Mouse (Mus musculus) embryonic facial prominence, embryonic 11.5 days (tissue): Measurements from ENCODE around the gene Pitx3. TPM values are rescaled to one million over a fixed set of nuclear protein-coding genes. Genes with fewer than 3 reads are reported as not detected.

ENCODE experiments used
- ATAC-seq: fragments of 200-750 bp; cut with Nextera tagmentation; replicated peaks from 2 replicates; pipeline ENCODE4 v1.8.0; 2017; ENCODE audit warnings: low read depth; ENCODE audit not compliant: insufficient number of reproducible peaks, low FRiP score, low TSS enrichment
- DNase-seq: peaks from one replicate; pipeline ENCODE4 v3.0.0-alpha.2; 2015; ENCODE audit warnings: low spot score
- H3K27ac ChIP-seq: fragments of 300-500 bp; sonication (generic); replicated peaks from 2 replicates; pipeline ENCODE4 v1.5.1; 2014; ENCODE audit warnings: mild to moderate bottlenecking, low read depth, low read length, control low read depth
- H3K27me3 ChIP-seq: fragments of 300-500 bp; sonication (generic); 2 replicates; pipeline ENCODE4 v1.6.1; 2014; ENCODE audit warnings: mild to moderate bottlenecking, low read length, moderate library complexity, mixed read lengths; ENCODE audit not compliant: control insufficient read depth, insufficient read depth
- H3K36me3 ChIP-seq: fragments of 300-500 bp; sonication (generic); replicated peaks from 2 replicates; pipeline ENCODE4 v1.6.1; 2014; ENCODE audit warnings: low read depth, mild to moderate bottlenecking, low read length, moderate library complexity, mixed read lengths; ENCODE audit not compliant: control insufficient read depth, insufficient read depth
- H3K4me1 ChIP-seq: fragments of 300-500 bp; sonication (generic); 2 replicates; pipeline ENCODE4 v1.6.1; 2014; ENCODE audit warnings: low read length, mixed read lengths; ENCODE audit not compliant: control insufficient read depth, insufficient read depth
- H3K4me2 ChIP-seq: fragments of 300-500 bp; sonication (generic); 2 replicates; pipeline ENCODE4 v1.6.1; 2014; ENCODE audit warnings: low read depth, mild to moderate bottlenecking, control low read depth, low read length, moderate library complexity
- H3K4me3 ChIP-seq: fragments of 300-500 bp; sonication (generic); 2 replicates; pipeline ENCODE4 v1.5.1; 2014; ENCODE audit warnings: low read depth, low read length, control low read depth
- H3K9ac ChIP-seq: fragments of 300-500 bp; sonication (generic); replicated peaks from 2 replicates; pipeline ENCODE4 v1.6.1; 2014; ENCODE audit warnings: mild to moderate bottlenecking, control low read depth, low read length
- H3K9me3 ChIP-seq: fragments of 300-500 bp; sonication (generic); replicated peaks from 2 replicates; pipeline ENCODE4 v1.6.1; 2016; ENCODE audit warnings: mild to moderate bottlenecking, low read length, inconsistent platforms, mixed read lengths; ENCODE audit not compliant: control insufficient read depth
- WGBS: fragments of 180-500 bp; shearing (Covaris S2); extraction: QIAGEN DNeasy Blood & Tissue Kit; methylation state at CpG from one replicate; pipeline ENCODE4 v1.1.7; 2014; 5-methylcytosine and 5-hydroxymethylcytosine counted together
- polyA plus RNA-seq: library from polyadenylated mRNA; unstranded; fragments of >200 nt; fragmentation: Nextera tagmentation; extraction: Ambion mirVana; gene quantifications from 2 replicates; pipeline ENCODE4 v1.2.1, GENCODE M21; 2014

The Pitx3 gene
- polyA plus RNA-seq, 1 experiment from 2014 or later = 1.7 TPM

DNA sequence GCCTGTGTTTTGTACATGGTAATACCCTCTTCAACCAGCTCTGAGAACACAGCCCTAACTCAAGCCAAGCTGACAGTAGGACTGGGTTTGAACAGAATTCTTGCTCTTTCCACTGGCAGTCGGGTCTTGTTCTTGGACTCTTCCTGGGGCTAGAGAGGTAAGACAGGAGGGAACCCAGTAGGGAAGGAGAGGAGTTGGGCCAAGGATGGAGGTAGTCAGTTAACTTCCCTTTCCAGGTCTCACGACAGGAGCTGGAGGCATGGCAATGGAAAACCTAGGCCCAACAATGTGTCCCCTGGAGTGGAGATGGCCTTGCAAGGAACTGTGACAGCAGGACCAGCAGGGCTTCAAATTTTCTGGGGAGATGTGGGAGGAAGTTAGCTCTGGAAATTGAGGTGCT is 7.8 kb downstream of the Pitx3 start:
- Histone ChIP-seq H3K4me2 (no peak overlapping the region), H3K9ac (peak overlapping the region; percentile 28; the same call in 1 of the 2 replicates), H3K27ac (no peak overlapping the region), H3K9me3 (no peaks in the 10 kb centered on the region), H3K4me1 (peaks cover 15% of the 10 kb centered on the region), H3K36me3 (no peaks in the 10 kb centered on the region), H3K4me3 (no peak overlapping the region), H3K27me3 (peaks cover 40% of the 10 kb centered on the region)
- no peak for ATAC-seq
- WGBS = 52% methylated on average over 2 of the region's 2 CpGs
- no peak for DNase-seq

DNA sequence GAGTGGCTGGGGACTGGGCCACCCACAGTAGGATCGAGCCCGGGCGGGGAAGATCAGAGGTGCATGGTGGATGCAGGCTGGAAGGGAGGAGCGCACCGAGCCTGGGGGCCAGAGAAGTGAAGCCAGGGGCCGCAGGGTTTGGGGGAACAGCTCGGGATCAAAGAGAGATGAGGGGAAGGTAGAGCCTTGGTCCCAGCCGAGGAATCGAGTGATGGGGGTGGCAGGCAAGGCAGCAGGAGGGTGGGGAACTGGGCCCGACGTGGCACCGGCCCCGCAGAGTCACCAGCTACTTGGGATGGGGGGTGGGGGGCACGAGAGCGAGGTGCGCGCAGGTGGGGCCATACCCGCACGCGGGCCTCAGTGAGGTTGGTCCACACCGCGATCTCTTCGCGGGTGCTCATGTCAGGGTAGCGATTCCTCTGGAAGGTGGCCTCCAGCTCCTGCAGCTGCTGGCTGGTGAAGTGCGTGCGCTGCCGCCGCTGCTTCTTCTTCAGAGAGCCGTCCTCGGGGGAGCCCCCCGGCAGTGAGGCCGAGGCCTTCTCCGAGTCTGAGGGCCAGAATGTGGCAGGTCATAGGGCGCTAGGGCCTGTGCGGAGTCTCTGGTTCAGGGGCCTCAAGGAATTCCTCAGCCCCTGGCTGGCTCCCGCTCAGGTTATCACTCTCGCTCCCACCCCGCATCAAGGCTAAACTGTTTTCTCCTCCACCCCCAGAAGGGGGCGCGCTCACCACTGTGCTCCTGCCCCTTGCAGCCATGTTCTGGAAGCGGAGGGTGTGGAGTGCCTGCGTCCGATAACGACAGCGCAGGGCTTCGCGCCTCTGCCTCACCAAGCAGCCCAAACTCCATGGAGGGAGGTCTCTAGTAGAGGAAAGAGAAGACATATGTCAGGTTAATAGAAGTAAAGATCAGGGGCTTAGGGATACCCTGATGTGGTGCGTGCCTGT is 11.2 kb downstream of the Pitx3 start:
- Histone ChIP-seq H3K4me1 (peaks cover 15% of the 10 kb centered on the region), H3K27me3 (peaks cover 54% of the 10 kb centered on the region), H3K27ac (no peak overlapping the region), H3K9me3 (no peaks in the 10 kb centered on the region), H3K4me2 (peak overlapping the region; percentile 99), H3K4me3 (peak overlapping the region; percentile 55), H3K36me3 (no peaks in the 10 kb centered on the region), H3K9ac (peak overlapping the region; percentile 46; the same call in 1 of the 2 replicates)
- 0 out of 2 replicates have a peak, but pooled peaks have one; percentile 11 for ATAC-seq
- DNase-seq = peak; percentile 69
- 3% methylated on average over 49 of the region's 49 CpGs for WGBS

DNA sequence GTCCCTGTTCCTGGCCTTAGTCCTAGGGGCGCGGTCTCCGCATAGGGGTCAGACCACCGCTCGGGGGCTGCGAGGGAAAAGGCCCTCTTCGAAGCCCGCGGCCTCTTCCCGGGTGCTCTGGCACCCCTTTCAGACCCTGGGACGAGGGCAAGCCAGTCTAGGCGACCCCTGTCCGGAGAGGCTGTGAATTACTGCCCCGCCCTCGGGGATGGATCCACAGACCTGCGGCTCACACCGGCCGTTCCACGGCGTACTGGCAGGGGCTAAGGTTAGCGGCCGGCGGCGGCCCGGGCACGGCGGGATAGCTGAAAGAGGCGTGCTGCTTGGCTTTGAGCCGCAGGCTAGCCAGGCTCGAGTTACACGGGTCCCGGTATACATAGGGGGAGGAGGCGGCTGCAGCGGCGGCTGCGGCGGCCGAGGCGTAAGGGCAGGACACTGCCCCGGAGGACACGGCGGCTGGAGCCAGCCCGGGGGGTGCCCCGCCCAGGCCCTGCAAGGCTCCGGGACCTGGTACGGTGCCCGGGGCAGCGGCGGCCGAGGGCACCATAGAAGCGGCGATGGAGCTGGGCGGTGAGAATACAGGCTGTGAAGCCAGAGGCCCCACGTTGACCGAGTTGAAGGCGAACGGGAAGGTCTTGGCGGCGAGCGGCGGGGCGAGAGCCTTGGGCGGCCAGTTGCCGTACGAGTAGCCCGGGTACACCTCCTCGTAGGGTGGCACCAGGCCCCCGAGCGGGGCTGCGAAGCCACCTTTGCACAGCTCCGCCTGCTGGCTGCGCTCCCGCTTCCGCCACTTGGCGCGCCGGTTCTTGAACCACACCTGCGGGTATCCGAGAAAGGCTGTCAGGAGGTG is 12.1 kb downstream of the Pitx3 start:
- H3K4me2 ChIP-seq = peak overlapping the region; percentile 99
- ATAC-seq (peak; percentile 53), DNase-seq (peak; percentile 67)
- H3K4me3 ChIP-seq = peak overlapping the region; percentile 55
- under 1% methylated on average over 79 of the region's 79 CpGs for WGBS
- H3K9me3 ChIP-seq = no peaks in the 10 kb centered on the region
- peak overlapping the region; percentile 46 for H3K9ac ChIP-seq
- no peaks in the 10 kb centered on the region for H3K36me3 ChIP-seq
- H3K4me1 ChIP-seq = peaks cover 15% of the 10 kb centered on the region; the same call in 1 of the 2 replicates
- peaks cover 61% of the 10 kb centered on the region for H3K27me3 ChIP-seq
- H3K27ac ChIP-seq = no peak overlapping the region

DNA sequence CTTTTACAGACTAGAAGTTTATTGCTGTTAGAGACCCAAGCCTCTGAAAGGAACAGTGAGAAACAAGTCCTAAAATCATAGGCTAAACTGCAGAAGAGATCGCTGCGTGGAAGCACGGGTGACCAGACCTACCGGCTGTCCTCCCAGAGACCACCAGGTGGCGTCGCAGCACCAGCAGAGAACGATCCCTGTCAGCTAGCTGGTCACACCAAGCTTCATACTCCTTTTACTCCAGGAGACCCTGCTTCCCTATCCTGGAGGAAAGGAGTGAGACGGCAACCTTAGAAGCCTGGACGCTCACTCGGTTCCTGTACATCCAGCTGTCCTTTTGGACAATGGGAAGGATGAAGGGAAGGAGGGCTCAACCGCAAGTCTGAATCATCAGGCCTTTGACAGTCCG is 12.8 kb downstream of the Pitx3 start:
- 0 out of 2 replicates have a peak, but pooled peaks have one; percentile 36 for ATAC-seq
- peak overlapping the region; percentile 99 for H3K4me2 ChIP-seq
- H3K9ac ChIP-seq = no peak overlapping the region
- DNase-seq = peak; percentile 92
- H3K27ac ChIP-seq = no peak overlapping the region
- no peaks in the 10 kb centered on the region for H3K9me3 ChIP-seq
- H3K4me1 ChIP-seq = peaks cover 11% of the 10 kb centered on the region; the same call in 1 of the 2 replicates
- H3K4me3 ChIP-seq = peak overlapping the region; percentile 55
- peaks cover 65% of the 10 kb centered on the region for H3K27me3 ChIP-seq
- WGBS = under 1% methylated on average over 12 of the region's 12 CpGs
- no peaks in the 10 kb centered on the region for H3K36me3 ChIP-seq

DNA sequence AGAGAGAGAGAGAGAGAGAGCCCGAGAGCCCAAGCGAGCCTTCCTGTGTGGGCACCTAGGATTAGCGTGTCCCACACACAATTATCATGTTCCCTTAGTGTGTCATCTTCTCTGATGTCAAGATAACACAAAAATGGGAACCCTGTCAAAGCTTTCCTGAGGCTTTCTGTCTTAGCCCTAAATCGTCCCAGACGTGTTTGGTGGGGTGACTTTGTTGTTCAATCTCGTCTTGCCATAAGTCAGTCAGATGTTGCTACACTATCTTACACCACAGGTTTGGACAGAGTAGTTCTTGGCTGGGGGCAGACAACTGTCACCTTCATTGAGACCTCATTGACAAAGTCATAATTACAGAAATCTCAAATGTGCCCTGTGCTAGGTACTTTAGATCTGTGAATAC is 15.5 kb downstream of the Pitx3 start:
- Histone ChIP-seq H3K27me3 (peaks cover 58% of the 10 kb centered on the region), H3K27ac (no peak overlapping the region), H3K9me3 (no peaks in the 10 kb centered on the region), H3K4me2 (no peak overlapping the region), H3K4me3 (no peak overlapping the region), H3K9ac (no peak overlapping the region), H3K4me1 (peaks cover 10% of the 10 kb centered on the region; the same call in 1 of the 2 replicates), H3K36me3 (no peaks in the 10 kb centered on the region)
- no peak for DNase-seq
- 52% methylated on average over 6 of the region's 6 CpGs for WGBS
- ATAC-seq = no peak

DNA sequence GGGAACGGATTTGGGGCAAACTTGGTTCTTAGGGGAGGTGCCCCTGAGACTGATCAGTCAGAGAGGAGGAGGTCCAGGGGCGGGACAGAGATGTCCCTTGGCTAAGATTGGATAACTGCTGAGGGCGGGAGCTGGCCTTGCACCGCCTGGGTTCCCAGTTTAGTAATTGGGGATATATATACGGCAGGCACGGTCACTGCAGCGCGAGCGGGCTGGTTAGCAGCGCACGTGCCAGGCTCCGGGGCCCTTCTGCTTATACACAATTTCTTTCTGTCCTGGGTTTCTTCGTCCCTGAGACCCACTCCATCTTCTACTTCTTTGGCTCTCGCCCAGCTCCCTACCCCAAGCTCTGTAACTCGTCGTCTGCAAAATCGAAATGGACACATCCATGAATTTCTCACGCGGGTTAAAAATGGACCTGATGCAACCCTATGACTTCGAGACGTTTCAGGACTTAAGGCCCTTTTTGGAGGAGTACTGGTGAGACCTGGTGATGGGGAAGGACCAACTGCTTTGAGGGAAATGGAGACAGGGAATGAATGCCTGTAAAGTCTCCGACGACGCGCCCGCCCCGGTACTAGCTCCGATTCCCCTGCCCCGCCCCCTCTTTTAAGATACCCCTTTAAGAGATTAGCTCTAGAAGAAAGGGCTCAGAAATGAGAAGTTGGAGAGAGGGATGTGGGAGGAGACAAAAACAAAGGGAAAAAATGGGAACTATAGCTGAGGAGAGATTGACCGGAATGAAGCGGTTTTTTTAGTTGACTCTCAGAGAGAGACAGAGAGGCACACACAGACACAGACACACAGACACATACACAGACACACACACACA is 16.2 kb downstream of the Pitx3 start, which contains the start of gene Elovl3:
Gene Elovl3 (plus strand): TSS at position 204 of the 832 bp plus-strand sequence.
- 4% methylated on average over 31 of the region's 31 CpGs for WGBS
- Histone ChIP-seq H3K4me2 (peak within 1 kb of the TSS; percentile 32), H3K27me3 (peaks cover 51% of the 10 kb centered on the region), H3K9me3 (no peaks in the 10 kb centered on the region), H3K4me3 (no peak within 1 kb of the TSS), H3K36me3 (no peaks in the 10 kb centered on the region), H3K9ac (no peak within 1 kb of the TSS), H3K27ac (no peak within 1 kb of the TSS), H3K4me1 (peaks cover 9% of the 10 kb centered on the region; the same call in 1 of the 2 replicates)
- ATAC-seq (no peak), DNase-seq (peak; percentile 32)

DNA sequence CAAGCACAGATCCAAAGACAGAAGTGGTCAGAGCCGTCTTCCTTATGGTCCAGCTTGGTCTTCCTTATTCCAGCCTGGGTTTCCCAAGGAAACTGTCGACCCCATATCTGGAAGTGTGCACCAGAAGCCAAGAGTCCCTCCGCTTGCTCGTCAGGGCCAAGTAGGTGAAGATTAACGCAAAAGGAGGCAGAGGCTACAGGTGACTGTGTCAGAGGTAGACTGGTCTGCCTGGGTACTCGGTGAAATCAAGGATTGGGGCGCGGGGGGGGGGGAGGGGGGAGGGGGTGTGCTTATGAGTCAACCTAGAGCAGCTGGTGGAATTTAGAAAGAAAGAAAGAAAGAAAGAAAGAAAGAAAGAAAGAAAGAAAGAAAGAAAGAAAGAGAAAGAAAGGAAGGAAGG is 16.8 kb downstream of the Pitx3 start:
- H3K27ac ChIP-seq = no peak overlapping the region
- H3K9me3 ChIP-seq = no peaks in the 10 kb centered on the region
- 9% methylated on average over 6 of the region's 8 CpGs for WGBS
- peaks cover 5% of the 10 kb centered on the region; the same call in 1 of the 2 replicates for H3K4me1 ChIP-seq
- DNase-seq (no peak), ATAC-seq (no peak)
- no peaks in the 10 kb centered on the region for H3K36me3 ChIP-seq
- no peak overlapping the region for H3K4me2 ChIP-seq
- H3K4me3 ChIP-seq = no peak overlapping the region
- no peak overlapping the region for H3K9ac ChIP-seq
- H3K27me3 ChIP-seq = peaks cover 45% of the 10 kb centered on the region
